Mouse (Mus musculus): ENCODE results near the gene Srbd1. TPM values are rescaled to one million over a fixed set of nuclear protein-coding genes. Genes with fewer than 3 reads are reported as not detected.

Srbd1 gene
- total RNA-seq, 2 experiments from 2014 or later = 13.4 to 16.5 TPM

DNA sequence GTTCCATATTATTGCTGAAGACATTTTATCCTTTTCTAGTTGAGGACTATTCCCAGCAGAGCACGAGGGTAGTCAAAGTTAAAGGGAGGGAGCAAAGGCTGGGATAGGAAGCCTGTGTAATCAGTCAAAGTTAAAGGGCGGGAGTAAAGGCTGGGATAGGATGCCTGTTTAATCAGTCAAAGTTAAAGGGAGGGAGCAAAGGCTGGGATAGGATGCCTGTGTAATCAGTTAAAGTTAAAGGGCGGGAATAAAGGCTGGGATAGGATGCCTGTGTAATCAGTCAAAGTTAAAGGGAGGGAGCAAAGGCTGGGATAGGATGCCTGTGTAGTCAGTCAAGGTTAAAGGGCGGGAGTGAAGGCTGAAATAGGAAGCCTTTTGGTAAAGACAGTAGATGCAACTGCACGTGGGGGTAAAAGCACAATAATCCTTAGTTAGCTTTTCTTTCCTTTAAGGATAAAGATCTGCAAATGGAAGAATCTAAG lies 5.9 kb upstream of the Srbd1 start:
- DNase-seq (ENCODE audit: low spot score in 2 of 2) = peak; percentile 56 to 57
- intact Hi-C loops (cut with DNase I) = no loop called here

- intact Hi-C loops (cut with DNase I) = no loop called here
- DNase-seq (ENCODE audit: low spot score in 2 of 2) = no peak
Measured at GRCm38 (mm10) chr17:86149726-86150125, 4.8 kb upstream of the Srbd1 start.

GRCm38 (mm10) chr17:86144537-86145078 lies 367 bp downstream of the Srbd1 start:
- peak in 1 of 2 experiments; percentile 17 for DNase-seq (ENCODE audit: low spot score in 2 of 2)
- intact Hi-C loops (cut with DNase I) = no loop called here

GRCm38 (mm10) chr17:86135835-86136234 lies 9.1 kb downstream of the Srbd1 start:
- peak in 1 of 2 experiments; percentile 7 for DNase-seq (ENCODE audit: low spot score in 2 of 2)
- intact Hi-C loops (cut with DNase I) = no loop called here

- intact Hi-C loops (cut with DNase I) = no loop called here
- no peak for DNase-seq (ENCODE audit: low spot score in 2 of 2)
Measured at GRCm38 (mm10) chr17:86134461-86134860, 10.5 kb downstream of the Srbd1 start.

DNA sequence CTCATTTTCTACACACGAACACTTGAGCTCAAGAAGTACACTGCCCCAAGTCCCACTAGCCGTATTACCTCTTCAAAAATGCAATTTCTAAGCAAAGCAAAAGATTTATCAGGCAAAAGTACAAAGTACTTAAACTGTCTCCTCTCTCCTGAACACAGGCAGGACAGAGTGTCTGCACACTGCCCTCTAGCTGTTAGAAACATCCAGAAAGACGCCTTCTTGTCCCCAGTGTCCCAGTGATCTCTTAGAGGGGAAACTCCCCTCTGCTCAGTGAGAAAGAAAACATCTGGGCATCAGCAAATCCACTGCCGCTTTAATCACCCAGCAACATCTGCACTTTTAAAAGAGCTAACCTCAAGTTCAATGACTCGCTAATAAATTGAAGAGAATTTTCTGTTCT lies 12.4 kb downstream of the Srbd1 start:
- DNase-seq (ENCODE audit: low spot score in 2 of 2) = no peak
- intact Hi-C loops (cut with DNase I) = no loop called here

DNA sequence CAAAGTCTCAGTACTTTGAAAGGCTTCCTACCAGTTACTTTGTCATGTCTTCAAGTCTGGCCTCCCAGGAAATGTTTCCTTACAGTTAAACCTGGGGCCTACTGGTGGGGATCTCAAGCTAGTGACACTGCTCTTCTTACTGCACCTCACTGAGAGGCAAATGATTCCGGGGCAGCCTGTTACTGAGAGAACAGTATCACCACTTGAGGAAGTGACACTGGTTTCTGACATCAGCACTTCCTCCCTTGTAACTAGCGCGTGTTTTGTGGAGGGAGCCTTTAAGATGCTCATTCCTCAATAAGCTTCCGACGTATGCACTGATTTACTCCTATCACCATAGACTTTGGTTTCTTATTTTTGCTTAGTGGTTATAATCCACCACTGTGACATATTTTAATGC lies 16.8 kb downstream of the Srbd1 start:
- intact Hi-C loops (cut with DNase I) = no loop called here
- DNase-seq (ENCODE audit: low spot score in 2 of 2) = no peak

DNA sequence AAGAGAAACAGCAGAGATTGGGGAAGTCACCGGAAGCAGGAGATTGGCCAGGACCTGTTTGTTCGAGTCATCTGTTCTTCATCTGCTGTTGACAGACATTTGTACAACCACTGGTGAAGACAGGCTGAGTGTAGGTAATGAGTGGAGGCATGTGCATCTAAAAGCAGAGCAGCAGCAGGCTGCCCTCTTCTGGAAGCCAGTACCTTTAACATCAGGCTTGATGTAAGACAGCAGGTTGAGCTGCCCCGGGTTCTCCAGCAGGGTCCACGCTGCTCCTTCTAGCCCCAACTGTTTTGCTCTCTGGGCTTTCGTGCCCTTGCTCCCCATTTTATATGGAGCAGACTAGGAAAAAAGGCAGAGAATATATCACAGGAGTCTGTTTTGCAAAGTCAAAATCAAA lies 19.1 kb downstream of the Srbd1 start:
- DNase-seq (ENCODE audit: low spot score in 2 of 2) = no peak
- intact Hi-C loops (cut with DNase I) = no loop called here

DNA sequence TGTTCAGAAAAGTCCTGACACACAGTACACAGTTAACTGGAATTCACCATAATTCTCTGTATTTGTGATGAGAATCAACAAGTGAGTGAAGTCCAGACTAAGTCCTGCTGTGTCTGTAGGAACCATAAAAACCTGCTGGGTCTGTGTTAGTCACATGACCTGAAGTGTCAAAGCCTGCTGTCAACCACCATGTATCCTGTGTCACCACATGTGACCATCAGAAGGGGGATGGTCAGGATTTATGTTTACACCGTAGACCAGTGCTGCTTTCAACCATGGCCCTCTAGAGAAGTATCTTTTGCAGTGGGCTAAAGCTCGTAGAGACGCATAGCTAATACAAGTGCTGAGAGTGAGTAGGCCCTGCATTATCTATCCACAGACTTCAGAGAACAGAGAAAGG lies 21.8 kb downstream of the Srbd1 start:
- intact Hi-C loops (cut with DNase I) = no loop called here
- DNase-seq (ENCODE audit: low spot score in 2 of 2) = no peak

DNA sequence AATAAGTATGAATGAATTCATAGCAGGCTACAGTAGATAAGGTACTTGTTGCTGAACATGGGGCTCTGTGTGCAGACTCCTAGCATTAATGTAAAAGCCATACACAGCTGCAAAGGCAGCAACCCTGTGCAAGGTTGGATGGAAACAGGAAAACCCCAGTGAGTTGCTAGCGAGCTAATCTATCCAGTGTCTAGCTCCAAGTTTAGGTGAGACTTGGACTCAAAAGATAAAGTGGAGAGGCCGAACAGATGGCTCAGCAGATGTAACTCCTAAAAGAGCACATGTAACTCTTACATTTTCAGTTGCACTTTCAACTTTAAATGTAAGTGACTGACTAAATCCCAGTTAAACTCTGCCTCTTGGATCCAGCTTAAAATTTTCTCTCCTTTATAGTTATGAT lies 48.1 kb downstream of the Srbd1 start:
- intact Hi-C loops (cut with DNase I) = no loop called here
- DNase-seq (ENCODE audit: low spot score in 2 of 2) = no peak

- intact Hi-C loops (cut with DNase I) = no loop called here
- DNase-seq (ENCODE audit: low spot score in 2 of 2) = no peak
Measured at GRCm38 (mm10) chr17:86093124-86093523, 51.9 kb downstream of the Srbd1 start.

- intact Hi-C loops (cut with DNase I) = no loop called here
Measured at GRCm38 (mm10) chr17:86091631-86092030, 53.3 kb downstream of the Srbd1 start.

GRCm38 (mm10) chr17:86089893-86090588 lies 54.9 kb downstream of the Srbd1 start:
- intact Hi-C loops (cut with DNase I) = no loop called here
- DNase-seq (ENCODE audit: low spot score in 2 of 2) = no peak

More at GRCm38 (mm10) chr17:86091631-86092030, 53.3 kb downstream of the Srbd1 start:
- no peak for DNase-seq (ENCODE audit: low spot score in 2 of 2)

GRCm38 (mm10) chr17:86087922-86088321 lies 57.1 kb downstream of the Srbd1 start:
- DNase-seq (ENCODE audit: low spot score in 2 of 2) = no peak
- intact Hi-C loops (cut with DNase I) = no loop called here

DNA sequence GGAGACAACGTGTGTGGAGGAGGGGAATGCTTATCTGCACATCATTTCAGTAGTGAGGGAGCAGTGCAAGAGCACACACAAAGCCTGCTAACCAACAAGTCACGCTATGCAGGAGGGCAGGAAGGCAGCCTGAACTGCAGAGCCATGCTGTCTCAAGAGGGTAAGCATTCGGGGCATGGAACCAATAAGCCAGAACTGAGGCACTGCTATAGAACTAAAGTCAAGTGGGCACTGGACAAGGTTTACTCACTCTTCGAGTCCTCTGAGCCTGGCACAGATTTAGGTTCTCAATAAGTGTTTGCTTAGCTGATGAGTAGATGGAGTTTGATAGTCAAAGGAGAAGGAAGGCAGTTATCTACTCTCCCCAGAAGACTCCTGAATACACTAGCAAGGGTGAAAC lies 58.8 kb downstream of the Srbd1 start:
- intact Hi-C loops (cut with DNase I) = no loop called here
- DNase-seq (ENCODE audit: low spot score in 2 of 2) = no peak

- no peak for DNase-seq (ENCODE audit: low spot score in 2 of 2)
- intact Hi-C loops (cut with DNase I) = no loop called here
Measured at GRCm38 (mm10) chr17:86083207-86083606, 61.8 kb downstream of the Srbd1 start.

DNA sequence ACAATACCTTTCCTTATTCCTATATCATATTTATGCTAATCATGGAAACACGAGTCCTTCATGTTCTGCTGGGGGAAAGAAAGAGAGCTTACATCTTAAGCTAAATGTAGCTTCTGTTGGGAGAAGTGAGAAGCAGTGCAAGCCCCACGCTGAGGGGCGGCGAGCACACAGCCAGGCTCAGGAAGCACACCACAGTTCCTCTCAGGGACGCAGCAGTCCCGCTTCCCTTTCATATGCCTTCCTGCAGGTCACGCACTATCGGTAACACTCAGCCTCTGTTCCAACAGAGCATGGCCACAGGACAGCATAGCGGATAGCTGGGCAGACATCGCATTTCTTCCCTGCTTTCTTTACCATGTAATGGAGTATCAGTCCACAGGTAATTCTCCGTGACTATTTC lies 66.9 kb downstream of the Srbd1 start:
- peak in 1 of 2 experiments; percentile 8 for DNase-seq (ENCODE audit: low spot score in 2 of 2)

GRCm38 (mm10) chr17:86067444-86067843 lies 77.5 kb downstream of the Srbd1 start:
- intact Hi-C loops (cut with DNase I) = no loop called here
- no peak for DNase-seq (ENCODE audit: low spot score in 2 of 2)

More for the DNA sequence above, 66.9 kb downstream of the Srbd1 start:
- intact Hi-C loops (cut with DNase I) = no loop called here

DNA sequence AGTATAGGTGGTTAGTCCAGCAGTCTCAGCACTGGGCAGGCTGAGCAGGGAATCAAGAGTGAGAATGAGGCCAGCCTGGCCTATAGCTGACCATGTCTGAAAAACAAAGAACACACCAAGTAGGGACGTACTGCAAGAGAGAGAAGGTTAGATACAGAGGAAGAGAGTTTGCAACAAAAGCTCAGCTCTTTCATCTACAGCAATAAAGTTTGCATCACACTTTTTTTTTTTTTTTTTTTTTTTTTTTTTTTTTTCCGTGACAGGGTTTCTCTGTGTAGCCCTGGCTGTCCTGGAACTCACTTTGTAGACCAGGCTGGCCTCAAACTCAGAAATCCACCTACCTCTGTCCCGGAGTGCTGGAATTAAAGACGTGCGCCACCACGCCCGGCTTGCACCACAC lies 79.1 kb downstream of the Srbd1 start:
- intact Hi-C loops (cut with DNase I) = no loop called here
- no peak for DNase-seq (ENCODE audit: low spot score in 2 of 2)

GRCm38 (mm10) chr17:86063461-86063860 lies 81.5 kb downstream of the Srbd1 start:
- intact Hi-C loops (cut with DNase I) = loop anchor here (1.0 kb wide), 1 partner anchor 399 kb away; no protein-coding TSS in a partner anchor
- peak; percentile 47 to 54 for DNase-seq (ENCODE audit: low spot score in 2 of 2)

GRCm38 (mm10) chr17:86060911-86061310 lies 84.1 kb downstream of the Srbd1 start:
- intact Hi-C loops (cut with DNase I) = no loop called here
- DNase-seq (ENCODE audit: low spot score in 2 of 2) = no peak

Measured in left cerebral cortex, postnatal 36 days (tissue).